Mouse (Mus musculus): Measurements from ENCODE around the gene BC100530. TPM values are rescaled to one million over a fixed set of nuclear protein-coding genes. Genes with fewer than 3 reads are reported as not detected.
"Not testable (repeated sequence)": the region's sequence is repeated elsewhere in the genome, so short reads cannot be mapped to it uniquely, and the experiment has no call there.

BC100530 gene
- not detected for total RNA-seq (2021)
- long read RNA-seq, experiment 1, result 0 reads
- long read RNA-seq, experiment 2, result 0 reads

- not testable (repeated sequence) for H3K27ac ChIP-seq; DNase-seq (ENCODE audit: low spot score in 2 of 2)
These were observed at the start of gene BC100530 for GRCm38 (mm10) chr16:36367648-36368047. Gene BC100530, minus strand, starts transcription at chr16:36367748.

GRCm38 (mm10) chr16:36408357-36408756, 40.8 kb upstream of the BC100530 start, which contains the start of gene Stfa2:
Gene Stfa2, minus strand, starts transcription at chr16:36408457.
- no peak for DNase-seq (ENCODE audit: low spot score in 2 of 2)
- Histone ChIP-seq H3K4me3 (no peak within 1 kb of the TSS), H3K27ac (no peak within 1 kb of the TSS)
- no peak for TF ChIP-seq CTCF (conservative IDR thresholded peaks at IDR 0.05)

More at GRCm38 (mm10) chr16:36367648-36368047, at the start of gene BC100530:
- H3K4me3 ChIP-seq, result not testable (repeated sequence)

GRCm38 (mm10) chr16:36389060-36389459, 21.5 kb upstream of the BC100530 start:
- Histone ChIP-seq H3K27ac (no peak overlapping the region), H3K4me3 (no peak overlapping the region)
- DNase-seq (ENCODE audit: low spot score in 2 of 2), result no peak
- TF ChIP-seq CTCF (conservative IDR thresholded peaks at IDR 0.05), result no peak

- no peak for DNase-seq (ENCODE audit: low spot score in 2 of 2)
- no peak overlapping the region for H3K27ac ChIP-seq
- no peak for TF ChIP-seq CTCF (conservative IDR thresholded peaks at IDR 0.05)
- H3K4me3 ChIP-seq, result no peak overlapping the region
These were observed 30.4 kb downstream of the BC100530 start for GRCm38 (mm10) chr16:36337171-36337570.

- TF ChIP-seq CTCF (conservative IDR thresholded peaks at IDR 0.05), result no peak
- DNase-seq (ENCODE audit: low spot score in 2 of 2), result no peak
- Histone ChIP-seq H3K27ac (no peak within 1 kb of the TSS), H3K4me3 (no peak within 1 kb of the TSS)
These were observed 33.3 kb downstream of the BC100530 start, which contains the start of gene BC117090 for GRCm38 (mm10) chr16:36334232-36334631. Gene BC117090, minus strand, starts transcription at chr16:36334332.

- DNase-seq (ENCODE audit: low spot score in 2 of 2), result no peak
- no peak overlapping the region for H3K4me3 ChIP-seq
- no peak for TF ChIP-seq CTCF (conservative IDR thresholded peaks at IDR 0.05)
- H3K27ac ChIP-seq, result no peak overlapping the region
These were observed 48.3 kb downstream of the BC100530 start for GRCm38 (mm10) chr16:36319286-36319685.

- not testable (repeated sequence) for DNase-seq (ENCODE audit: low spot score in 2 of 2); H3K4me3 ChIP-seq; H3K27ac ChIP-seq
These were observed 51.4 kb downstream of the BC100530 start for GRCm38 (mm10) chr16:36316111-36316510.

Other genes with a start within 250 kb of the BC100530 start
- not detected for gene Csta1, start 236.5 kb downstream of the BC100530 start, total RNA-seq (2021)
- not detected for gene Stfa2l1, start 210.9 kb downstream of the BC100530 start, total RNA-seq (2021)
- not detected for gene Gm5483, start 183.5 kb downstream of the BC100530 start, total RNA-seq (2021)
- gene Gm5416, start 157.3 kb downstream of the BC100530 start, total RNA-seq (2021), result not detected
- not detected for gene 2010005H15Rik, start 146.3 kb downstream of the BC100530 start, total RNA-seq (2021)
- not detected for gene Stfa1, start 90.8 kb downstream of the BC100530 start, total RNA-seq (2021)
- not detected for gene BC117090, start 33.4 kb downstream of the BC100530 start, total RNA-seq (2021)
- not detected for gene Stfa2, start 40.7 kb upstream of the BC100530 start, total RNA-seq (2021)
- gene Stfa3, start 87.6 kb upstream of the BC100530 start, total RNA-seq (2021), result not detected
- gene Casr, start 194.4 kb upstream of the BC100530 start, total RNA-seq (2021), result 1 to 10 TPM in 1 of 2 experiments, under 1 TPM in 1; 0.49 to 1.1 TPM

Measured in layer of hippocampus, adult 2 months (tissue).